Mouse (Mus musculus) liver, embryonic 13.5 days (tissue): ENCODE data around the gene Btbd9. TPM values are rescaled to one million over a fixed set of nuclear protein-coding genes. Genes with fewer than 3 reads are reported as not detected.

Experiments
- ATAC-seq: fragments of 200-750 bp; cut with Nextera tagmentation; 2 replicates; pipeline ENCODE4 v1.8.0; 2017; ENCODE audit warnings: low read depth, mild to moderate bottlenecking, moderate number of reproducible peaks, moderate library complexity
- DNase-seq: peaks from one replicate; pipeline ENCODE4 v3.0.0; 2022
- H3K27ac ChIP-seq: fragments of 300-500 bp; sonication (generic); 2 replicates; pipeline ENCODE4 v1.5.1; 2015; ENCODE audit warnings: moderate library complexity, mild to moderate bottlenecking, inconsistent platforms
- H3K27me3 ChIP-seq: fragments of 300-500 bp; sonication (generic); 2 replicates; pipeline ENCODE4 v1.6.1; 2015; ENCODE audit warnings: mild to moderate bottlenecking, inconsistent platforms
- H3K36me3 ChIP-seq: fragments of 300-500 bp; sonication (generic); 2 replicates; pipeline ENCODE4 v1.6.1; 2015; ENCODE audit warnings: mild to moderate bottlenecking, inconsistent platforms
- H3K4me1 ChIP-seq: fragments of 300-500 bp; sonication (generic); replicated peaks from 2 replicates; pipeline ENCODE4 v1.6.1; 2015; ENCODE audit warnings: inconsistent platforms
- H3K4me2 ChIP-seq: fragments of 300-500 bp; sonication (generic); 2 replicates; pipeline ENCODE4 v1.6.1; 2015; ENCODE audit warnings: inconsistent platforms, mild to moderate bottlenecking, moderate library complexity
- H3K4me3 ChIP-seq: fragments of 300-500 bp; sonication (generic); replicated peaks from 2 replicates; pipeline ENCODE4 v1.5.1; 2015; ENCODE audit warnings: mild to moderate bottlenecking, inconsistent platforms
- H3K9ac ChIP-seq: fragments of 300-500 bp; sonication (generic); 2 replicates; pipeline ENCODE4 v1.6.1; 2015; ENCODE audit warnings: mild to moderate bottlenecking, inconsistent platforms
- H3K9me3 ChIP-seq: fragments of 300-500 bp; sonication (generic); replicated peaks from 2 replicates; pipeline ENCODE4 v1.6.1; 2016; ENCODE audit warnings: inconsistent platforms
- WGBS: fragments of 180-500 bp; shearing (Covaris S2); methylation state at CpG from one replicate; pipeline ENCODE4 v1.1.7; 2015; ENCODE audit not compliant: insufficient replicate concordance; 5-methylcytosine and 5-hydroxymethylcytosine counted together
- polyA plus RNA-seq: library from polyadenylated mRNA; unstranded; fragments of >200 nt; fragmentation: Nextera tagmentation; extraction: Ambion mirVana; gene quantifications from 2 replicates; pipeline ENCODE4 v1.2.1, GENCODE M21; 2015

Btbd9 gene
- polyA plus RNA-seq, 1 experiment from 2014 or later: 14.5 TPM

DNA sequence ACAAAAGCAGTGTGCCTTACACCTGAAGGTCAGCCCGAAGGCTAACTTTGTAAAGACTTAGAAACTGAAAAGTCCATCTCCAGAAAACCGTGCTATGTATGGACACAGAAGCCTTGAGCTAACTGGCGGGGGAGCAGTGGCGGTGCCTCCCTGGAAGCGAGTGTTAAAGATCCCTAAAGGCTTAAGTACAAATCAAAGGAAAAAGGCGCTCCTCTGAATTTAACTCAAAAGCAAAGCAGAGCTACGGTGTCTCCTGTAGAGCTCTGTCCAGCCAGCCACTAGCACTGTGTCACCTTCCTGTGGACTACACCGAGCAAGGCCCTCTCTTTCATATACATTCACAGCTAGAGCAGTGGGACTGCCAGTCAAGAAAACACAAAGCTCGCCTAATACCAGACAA lies 98.1 kb downstream of the Btbd9 start:
- Histone ChIP-seq H3K4me1 (no peaks in the 10 kb centered on the region), H3K9ac (no peak overlapping the region), H3K27me3 (no peaks in the 10 kb centered on the region), H3K27ac (no peak overlapping the region), H3K4me2 (no peak overlapping the region), H3K4me3 (no peak overlapping the region), H3K9me3 (no peaks in the 10 kb centered on the region), H3K36me3 (no peaks in the 10 kb centered on the region)
- DNase-seq: no peak
- ATAC-seq: no peak
- WGBS: 77% methylated on average over 9 of the region's 9 CpGs

DNA sequence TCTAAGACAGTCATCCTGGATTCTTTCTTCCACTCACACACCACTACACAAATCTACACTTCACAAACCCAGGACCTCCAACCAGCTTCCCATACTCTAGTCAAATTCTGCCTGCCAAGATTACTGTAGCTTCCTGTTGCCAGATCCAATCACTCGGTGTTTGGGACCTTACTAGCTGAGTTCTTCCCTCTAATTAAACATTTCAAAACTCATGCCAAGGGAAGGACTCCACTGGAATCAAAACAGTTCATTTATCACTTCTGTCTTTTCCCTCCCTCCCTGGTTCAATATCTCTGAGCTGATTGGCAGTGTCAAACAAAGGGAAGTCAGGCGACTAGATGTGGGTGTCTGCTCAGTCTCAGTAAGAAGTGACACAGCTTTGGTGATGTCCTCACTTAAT lies 101.7 kb downstream of the Btbd9 start:
- Histone ChIP-seq H3K9me3 (no peaks in the 10 kb centered on the region), H3K27ac (no peak overlapping the region), H3K27me3 (no peaks in the 10 kb centered on the region), H3K9ac (no peak overlapping the region), H3K4me1 (no peaks in the 10 kb centered on the region), H3K4me2 (no peak overlapping the region), H3K4me3 (no peak overlapping the region), H3K36me3 (no peaks in the 10 kb centered on the region)
- no peak for ATAC-seq
- no peak for DNase-seq
- WGBS: 42% methylated on average over 2 of the region's 2 CpGs

DNA sequence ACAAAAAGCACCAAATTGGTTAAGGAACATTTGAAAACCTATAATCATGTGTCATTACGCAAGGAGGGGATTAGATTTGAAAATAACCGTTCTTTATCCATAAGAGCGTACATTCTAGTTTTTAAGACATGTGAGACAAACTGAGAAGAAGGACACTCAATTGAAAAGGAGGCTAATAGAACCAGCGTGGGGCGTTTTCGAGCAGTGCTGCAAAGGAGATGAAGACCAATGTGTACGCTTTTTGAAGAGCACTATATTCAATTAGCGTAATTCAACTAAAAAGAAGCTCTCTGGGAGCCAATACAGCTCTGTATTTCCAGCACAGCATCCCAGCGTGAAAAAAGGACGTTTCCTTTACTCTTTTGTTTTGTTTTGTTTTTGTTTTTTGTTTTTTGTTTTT lies 103.5 kb downstream of the Btbd9 start:
- H3K9ac ChIP-seq: no peak overlapping the region
- H3K27me3 ChIP-seq: no peaks in the 10 kb centered on the region
- no peaks in the 10 kb centered on the region for H3K9me3 ChIP-seq
- H3K36me3 ChIP-seq: no peaks in the 10 kb centered on the region
- ATAC-seq (no peak), DNase-seq (no peak)
- H3K4me1 ChIP-seq: no peaks in the 10 kb centered on the region
- no peak overlapping the region for H3K4me2 ChIP-seq
- no peak overlapping the region for H3K27ac ChIP-seq
- no peak overlapping the region for H3K4me3 ChIP-seq
- 80% methylated on average over 10 of the region's 10 CpGs for WGBS

DNA sequence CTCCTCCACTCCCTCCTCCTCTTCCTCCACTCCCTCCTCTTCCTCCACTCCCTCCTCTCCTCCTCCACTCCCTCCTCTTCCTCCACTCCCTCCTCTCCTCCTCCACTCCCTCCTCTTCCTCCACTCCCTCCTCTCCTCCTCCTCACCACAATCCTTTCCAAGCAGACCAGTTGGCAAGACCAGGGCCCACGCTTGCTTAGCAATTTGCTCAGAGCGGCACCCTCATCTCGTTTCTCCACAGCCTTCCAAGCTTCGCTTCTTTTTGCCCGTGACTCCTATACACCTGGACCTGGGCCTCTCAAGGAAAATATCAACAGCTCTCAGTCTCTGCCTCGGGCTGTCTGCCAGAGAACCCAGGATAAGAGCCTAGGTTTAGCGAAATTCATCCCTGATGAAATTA lies 104.8 kb downstream of the Btbd9 start:
- no peaks in the 10 kb centered on the region for H3K36me3 ChIP-seq
- ATAC-seq (no peak), DNase-seq (no peak)
- no peak overlapping the region for H3K4me2 ChIP-seq
- H3K4me1 ChIP-seq: no peaks in the 10 kb centered on the region
- no peak overlapping the region for H3K9ac ChIP-seq
- H3K27me3 ChIP-seq: no peaks in the 10 kb centered on the region
- no peak overlapping the region for H3K4me3 ChIP-seq
- H3K9me3 ChIP-seq: no peaks in the 10 kb centered on the region
- 68% methylated on average over 7 of the region's 7 CpGs for WGBS
- no peak overlapping the region for H3K27ac ChIP-seq

DNA sequence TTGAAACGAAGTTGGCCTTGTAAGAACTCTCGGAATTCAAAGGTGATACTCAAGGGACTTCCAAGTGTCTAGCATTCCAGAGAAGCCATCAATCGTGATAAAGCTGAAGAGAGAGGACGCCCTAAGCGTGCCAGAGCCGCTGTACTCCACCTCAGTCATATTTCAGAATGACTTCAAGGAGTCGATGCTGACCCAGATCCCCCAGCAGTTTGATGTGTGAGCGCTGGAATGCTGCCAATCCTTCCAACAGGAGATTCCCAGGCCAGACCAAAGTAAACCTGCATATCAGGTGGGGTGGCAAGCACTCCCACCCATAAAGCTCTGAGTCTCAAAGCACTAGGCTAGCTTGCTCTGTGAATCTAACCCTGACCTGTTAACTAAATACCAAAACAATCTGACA lies 105.5 kb downstream of the Btbd9 start:
- WGBS: 63% methylated on average over 8 of the region's 8 CpGs
- Histone ChIP-seq H3K27me3 (no peaks in the 10 kb centered on the region), H3K27ac (no peak overlapping the region), H3K9ac (no peak overlapping the region), H3K4me3 (no peak overlapping the region), H3K9me3 (no peaks in the 10 kb centered on the region), H3K4me2 (no peak overlapping the region), H3K36me3 (no peaks in the 10 kb centered on the region), H3K4me1 (no peaks in the 10 kb centered on the region)
- no peak for DNase-seq
- no peak for ATAC-seq

DNA sequence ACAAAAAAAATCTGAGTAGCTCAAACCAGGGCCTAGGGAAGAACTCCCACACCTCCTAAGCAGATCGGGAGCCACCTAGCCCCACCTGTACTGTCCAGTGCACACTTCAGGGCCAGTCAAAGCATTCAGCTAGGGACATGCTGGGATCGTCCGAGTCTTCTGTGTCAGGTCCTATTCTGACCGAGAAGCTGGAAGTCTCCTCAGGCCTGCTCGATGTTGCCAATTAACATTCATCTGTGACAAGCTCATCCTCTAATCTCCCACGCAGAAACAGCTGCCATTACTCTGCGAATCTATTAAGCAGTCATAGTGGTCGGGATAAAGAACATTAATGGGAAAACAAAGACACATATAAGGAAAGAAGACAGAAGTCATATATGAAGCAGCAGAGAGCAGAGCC lies 106.0 kb downstream of the Btbd9 start:
- Histone ChIP-seq H3K4me3 (no peak overlapping the region), H3K27ac (no peak overlapping the region), H3K9ac (no peak overlapping the region), H3K9me3 (no peaks in the 10 kb centered on the region), H3K4me2 (no peak overlapping the region), H3K36me3 (no peaks in the 10 kb centered on the region), H3K27me3 (no peaks in the 10 kb centered on the region), H3K4me1 (no peaks in the 10 kb centered on the region)
- WGBS: 70% methylated on average over 8 of the region's 8 CpGs
- no peak for DNase-seq
- no peak for ATAC-seq

DNA sequence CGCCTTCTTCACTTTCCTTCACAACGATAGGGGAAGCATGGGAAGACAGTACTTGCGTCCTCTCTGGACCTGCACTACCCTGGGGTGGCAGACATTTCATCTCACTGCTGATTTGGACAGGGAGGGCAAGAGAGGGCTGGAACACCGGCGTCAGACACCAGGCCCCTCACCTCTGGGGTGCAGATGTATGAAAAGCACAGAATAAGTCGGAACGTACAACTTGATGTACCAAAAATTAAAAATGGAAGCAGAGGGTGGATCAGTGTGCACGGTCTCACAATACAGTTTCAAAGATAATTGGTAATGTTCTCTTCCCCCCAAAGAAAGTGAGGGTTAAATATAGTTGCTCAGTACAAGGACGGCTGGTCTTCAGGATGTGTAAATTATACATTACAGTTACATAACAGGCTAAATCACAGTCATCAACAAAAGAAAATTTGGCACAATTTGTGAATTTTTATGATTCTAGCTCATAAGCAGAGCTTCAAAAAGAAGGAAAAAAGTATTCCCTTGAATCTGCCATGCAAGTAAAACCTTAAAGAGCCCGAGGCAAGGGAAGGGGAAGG lies 106.7 kb downstream of the Btbd9 start:
- Histone ChIP-seq H3K27ac (no peak overlapping the region), H3K9ac (no peak overlapping the region), H3K4me2 (no peak overlapping the region), H3K36me3 (no peaks in the 10 kb centered on the region), H3K27me3 (no peaks in the 10 kb centered on the region), H3K9me3 (no peaks in the 10 kb centered on the region), H3K4me1 (no peaks in the 10 kb centered on the region), H3K4me3 (no peak overlapping the region)
- WGBS: 70% methylated on average over 10 of the region's 10 CpGs
- DNase-seq (no peak), ATAC-seq (no peak)

DNA sequence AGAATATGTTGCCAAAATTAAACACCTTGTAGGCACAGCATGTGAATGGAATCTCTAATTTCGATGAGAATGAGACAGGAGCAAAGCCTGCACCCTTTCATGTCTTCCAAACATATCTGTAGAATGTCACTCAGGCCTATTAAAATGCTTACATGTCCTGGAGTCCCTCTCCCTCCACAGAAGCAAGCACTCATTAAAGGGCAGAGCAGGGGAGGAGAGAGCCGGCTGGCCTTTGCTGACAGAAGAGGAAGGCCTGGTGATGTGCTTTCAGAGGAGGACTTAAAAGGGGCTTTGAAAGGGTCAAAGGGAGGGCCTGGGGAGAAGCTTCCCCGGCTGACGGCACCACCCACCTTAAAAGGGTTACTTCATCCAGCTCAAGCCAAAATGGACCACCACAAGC lies 107.9 kb downstream of the Btbd9 start:
- Histone ChIP-seq H3K4me2 (no peak overlapping the region), H3K27me3 (no peaks in the 10 kb centered on the region)
- 61% methylated on average over 4 of the region's 4 CpGs for WGBS

DNA sequence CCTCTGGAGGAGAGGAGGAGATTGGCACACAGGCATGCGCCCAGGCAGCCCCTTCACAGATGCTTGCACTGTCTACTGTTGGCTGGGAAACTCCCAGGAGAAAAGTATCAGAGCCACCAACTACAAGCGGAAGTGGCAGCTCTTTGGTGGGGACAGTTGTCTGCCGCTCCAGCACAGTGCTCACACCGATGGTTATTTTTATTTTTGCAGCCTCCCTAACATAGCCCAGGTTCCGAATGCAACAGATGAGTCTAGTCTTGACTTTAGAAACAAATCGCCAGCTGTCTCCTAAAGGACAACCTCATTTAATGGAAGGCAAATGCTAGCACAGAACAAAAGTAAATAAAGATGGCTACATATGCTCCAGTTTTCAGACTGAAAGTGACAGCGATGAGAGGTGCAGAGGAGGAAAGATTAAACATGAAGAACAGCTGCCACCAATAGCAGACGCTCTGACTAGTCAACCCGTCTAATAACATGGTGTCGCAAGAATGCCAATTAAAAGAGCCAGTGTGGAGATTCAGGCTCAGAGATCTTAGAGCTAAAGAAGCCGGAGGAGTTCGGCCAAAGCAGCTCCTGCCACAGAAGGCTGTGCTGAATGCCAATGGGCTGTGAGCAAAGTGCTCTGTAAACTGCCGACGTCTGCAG lies 108.6 kb downstream of the Btbd9 start:
- Histone ChIP-seq H3K27ac (no peak overlapping the region), H3K9ac (no peak overlapping the region), H3K27me3 (no peaks in the 10 kb centered on the region), H3K36me3 (no peaks in the 10 kb centered on the region), H3K4me2 (no peak overlapping the region), H3K4me1 (no peaks in the 10 kb centered on the region), H3K4me3 (no peak overlapping the region), H3K9me3 (no peaks in the 10 kb centered on the region)
- WGBS: 74% methylated on average over 14 of the region's 14 CpGs
- no peak for DNase-seq
- ATAC-seq: no peak

More for the DNA sequence above, 107.9 kb downstream of the Btbd9 start:
- Histone ChIP-seq H3K9ac (no peak overlapping the region), H3K9me3 (no peaks in the 10 kb centered on the region), H3K4me1 (no peaks in the 10 kb centered on the region), H3K4me3 (no peak overlapping the region), H3K36me3 (no peaks in the 10 kb centered on the region), H3K27ac (no peak overlapping the region)
- ATAC-seq: no peak
- DNase-seq: no peak

DNA sequence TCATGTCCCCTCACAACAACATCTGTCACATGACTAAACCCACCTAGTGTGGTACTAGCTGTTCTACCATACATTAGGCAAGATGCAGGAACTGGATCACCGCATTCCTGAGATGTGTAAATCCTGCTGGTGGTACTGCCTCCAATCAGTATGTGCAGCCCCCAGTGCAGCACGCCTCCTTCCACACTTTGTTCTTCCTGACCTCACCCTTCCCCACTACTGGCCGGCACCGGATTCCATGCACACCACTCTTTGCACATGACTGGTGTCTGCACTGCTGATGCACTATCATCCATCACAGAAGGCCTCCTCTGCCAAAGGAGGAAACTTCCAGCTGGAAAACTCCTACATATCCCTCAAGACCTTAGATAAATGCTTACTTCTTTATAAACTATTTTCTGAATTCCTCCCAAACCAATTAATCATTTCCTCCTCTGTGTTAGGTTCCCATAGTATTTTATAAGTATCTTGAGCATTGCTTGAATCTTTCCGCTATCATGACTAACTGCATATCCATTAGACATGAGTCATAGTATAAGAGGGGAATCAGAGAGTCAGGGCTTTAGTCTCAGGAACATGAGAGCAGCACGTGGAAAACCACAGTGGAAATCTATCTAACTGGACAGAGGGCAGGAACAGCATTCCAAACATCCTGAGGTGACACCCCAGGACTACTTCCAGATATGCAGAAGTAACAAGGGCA lies 111.1 kb downstream of the Btbd9 start:
- no peaks in the 10 kb centered on the region for H3K36me3 ChIP-seq
- DNase-seq: no peak
- ATAC-seq: no peak
- H3K27me3 ChIP-seq: no peaks in the 10 kb centered on the region
- 67% methylated on average over 6 of the region's 6 CpGs for WGBS
- H3K9me3 ChIP-seq: no peaks in the 10 kb centered on the region
- no peaks in the 10 kb centered on the region for H3K4me1 ChIP-seq
- no peak overlapping the region for H3K27ac ChIP-seq
- H3K4me3 ChIP-seq: no peak overlapping the region
- H3K4me2 ChIP-seq: no peak overlapping the region
- H3K9ac ChIP-seq: no peak overlapping the region

DNA sequence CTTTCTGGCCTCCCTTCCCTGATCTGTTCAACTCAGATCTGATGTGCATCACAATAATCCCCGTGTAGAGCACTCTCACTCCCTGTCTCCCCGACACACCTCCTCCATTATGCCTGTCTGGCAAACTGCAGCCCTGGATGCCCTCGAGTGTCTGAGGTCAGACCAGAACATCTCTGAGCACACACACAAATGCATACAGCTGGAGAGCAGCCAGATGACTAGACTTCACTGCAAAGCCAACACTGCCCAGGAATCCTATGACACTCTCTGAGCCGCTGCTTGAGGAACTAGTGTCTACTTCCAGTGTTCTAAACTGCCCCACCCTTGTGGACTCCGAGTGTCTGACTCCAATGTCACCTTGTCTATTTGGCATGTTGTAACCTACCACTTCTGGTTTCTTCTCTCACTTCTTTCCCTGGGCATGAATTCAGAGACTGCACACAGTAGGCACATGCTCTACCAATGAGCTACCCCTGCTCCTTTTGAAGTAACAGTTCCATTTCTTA lies 112.0 kb downstream of the Btbd9 start:
- Histone ChIP-seq H3K9me3 (no peaks in the 10 kb centered on the region), H3K27me3 (no peaks in the 10 kb centered on the region), H3K36me3 (no peaks in the 10 kb centered on the region), H3K4me2 (no peak overlapping the region), H3K27ac (no peak overlapping the region), H3K4me1 (no peaks in the 10 kb centered on the region), H3K9ac (no peak overlapping the region), H3K4me3 (no peak overlapping the region)
- ATAC-seq: no peak
- DNase-seq: no peak
- WGBS: 70% methylated on average over 5 of the region's 5 CpGs
